Mouse (Mus musculus) ovary, adult 18-20 months (tissue): Measurements from ENCODE around the gene Ovol3.
A peak's percentile ranks its signal among the peaks of the same experiment; 100 is the strongest.
"Not testable (repeated sequence)": the region's sequence is repeated elsewhere in the genome, so short reads cannot be mapped to it uniquely, and the experiment has no call there.

Source experiments
- DNase-seq: peaks from one replicate; pipeline ENCODE4 v3.0.0; 2022; ENCODE audit warnings: low spot score, mixed read lengths

Ovol3 gene

DNA sequence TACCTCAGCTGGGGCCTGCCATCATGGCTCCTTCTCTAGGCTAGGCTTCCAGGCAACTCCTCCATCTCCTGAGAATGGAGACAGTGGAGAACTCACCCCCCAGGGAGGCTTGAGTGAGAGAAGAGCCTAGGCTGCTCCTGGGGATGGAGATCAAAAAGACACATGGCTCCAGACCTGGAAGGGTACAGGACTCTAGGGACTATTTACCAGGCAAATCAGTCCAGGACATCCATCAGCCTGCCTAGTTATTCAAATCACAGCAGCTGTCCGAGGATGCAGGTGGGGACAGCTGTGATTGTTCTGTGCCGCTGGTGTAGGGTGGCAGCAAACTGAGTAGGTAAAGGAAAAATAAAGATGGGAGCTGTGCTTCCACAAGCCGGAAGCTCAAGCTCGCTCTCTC is at the start of gene Ovol3:
Gene Ovol3, minus strand, starts transcription at position 101 of the 400 bp plus-strand sequence.
- no peak for DNase-seq

DNA sequence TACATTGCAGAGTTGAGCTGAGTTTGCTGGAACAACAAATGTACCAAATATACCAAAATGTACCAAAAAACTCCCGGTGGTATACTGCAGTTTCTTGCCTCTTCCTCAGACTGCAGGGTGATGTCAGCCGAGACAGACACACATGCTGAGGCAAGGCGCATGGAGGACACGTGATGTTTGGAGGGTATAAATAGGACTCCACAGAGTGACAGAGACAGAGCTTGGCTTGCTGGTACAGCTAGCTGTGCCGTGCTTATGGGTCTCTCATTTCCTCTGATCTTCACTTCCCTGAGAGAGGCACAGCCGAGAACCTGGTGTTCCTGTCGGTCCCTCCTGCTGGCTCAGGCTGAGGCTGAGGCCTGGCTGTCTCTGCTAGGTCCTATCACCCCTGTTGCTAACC is 47.2 kb upstream of the Ovol3 start:
- DNase-seq = no peak

DNA sequence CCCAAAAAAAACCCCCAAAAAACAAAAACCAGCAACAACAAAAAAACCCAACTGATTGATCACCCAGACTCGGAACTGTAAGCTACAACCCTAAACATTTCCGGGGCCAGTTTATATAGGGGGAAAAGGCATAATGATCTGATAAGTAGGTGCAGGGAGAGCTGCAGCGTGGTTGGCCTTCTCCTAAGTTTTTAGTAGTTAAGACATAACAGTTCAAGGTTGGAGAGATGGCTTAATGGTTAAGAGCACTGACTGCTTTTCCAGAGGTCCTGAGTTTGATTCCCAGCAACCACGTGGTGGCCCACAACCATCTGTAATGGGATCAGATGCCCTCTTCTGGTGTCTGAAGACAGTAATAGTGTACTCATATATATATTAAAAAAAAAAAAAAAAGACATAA is 46.0 kb upstream of the Ovol3 start:
- DNase-seq = no peak

DNA sequence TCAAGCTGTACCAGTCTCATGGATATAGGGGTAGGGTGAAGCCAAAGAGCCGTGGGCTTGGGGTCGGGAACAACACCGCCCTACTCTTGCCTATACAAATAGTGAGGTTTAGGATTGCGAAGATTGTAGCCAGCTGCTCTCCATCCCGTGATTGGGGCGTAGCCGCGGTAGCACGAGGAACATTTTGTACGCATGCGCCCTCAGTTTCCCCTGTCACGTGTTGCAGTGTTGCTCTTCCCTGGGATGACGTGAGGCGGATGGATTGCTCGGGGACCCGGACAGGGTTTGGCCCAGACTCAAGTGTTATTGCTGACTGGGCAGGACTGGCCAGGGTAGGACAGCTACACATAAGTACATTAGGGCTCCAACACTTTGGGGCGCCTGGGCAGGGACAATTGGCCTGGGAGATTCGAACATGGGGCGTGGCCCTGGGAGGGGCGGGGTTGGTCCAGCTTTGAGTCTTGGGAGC is 45.2 kb upstream of the Ovol3 start:
- peak; percentile 83 for DNase-seq

DNA sequence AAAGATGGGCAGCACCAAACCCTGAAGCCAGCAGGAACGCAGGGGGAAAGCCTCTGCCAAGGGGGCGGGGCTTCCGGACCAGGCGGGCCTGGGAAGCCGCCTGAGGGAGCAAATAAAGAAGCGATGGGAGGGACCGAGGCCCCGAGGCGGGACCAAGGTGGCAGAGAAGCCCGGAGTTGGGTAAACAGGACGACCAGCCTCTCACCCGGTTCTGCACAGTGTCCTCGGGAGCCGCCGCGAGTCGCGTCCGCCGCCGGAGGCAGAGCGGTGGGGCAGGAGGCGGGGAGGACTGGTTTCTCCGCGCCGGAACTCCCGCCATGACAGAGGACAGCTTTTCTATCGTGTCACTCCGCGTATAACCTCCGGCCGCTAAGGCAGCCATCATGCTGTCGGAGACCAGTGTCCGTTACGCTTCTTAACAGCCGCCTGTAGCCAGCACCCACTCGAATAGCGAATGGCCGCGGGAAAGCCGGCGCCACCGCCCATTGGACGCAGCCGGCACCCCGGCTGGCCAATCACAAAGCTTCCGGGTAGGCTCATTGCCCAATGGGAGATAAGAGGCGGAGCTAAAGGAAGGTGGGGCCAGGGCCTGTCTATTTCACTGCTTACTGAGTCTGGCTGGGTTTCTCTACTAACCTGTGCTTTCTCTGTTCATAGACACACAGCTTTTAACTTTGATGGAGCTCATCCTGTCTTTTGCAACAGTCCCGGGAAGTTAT is 44.6 kb upstream of the Ovol3 start, which contains the start of the genes Thap8 and Wdr62:
Gene Thap8, plus strand, starts transcription at position 144 of the 719 bp plus-strand sequence.
Gene Wdr62, minus strand, starts transcription at position 469 of the 719 bp plus-strand sequence.
- DNase-seq = peak; percentile 86

DNA sequence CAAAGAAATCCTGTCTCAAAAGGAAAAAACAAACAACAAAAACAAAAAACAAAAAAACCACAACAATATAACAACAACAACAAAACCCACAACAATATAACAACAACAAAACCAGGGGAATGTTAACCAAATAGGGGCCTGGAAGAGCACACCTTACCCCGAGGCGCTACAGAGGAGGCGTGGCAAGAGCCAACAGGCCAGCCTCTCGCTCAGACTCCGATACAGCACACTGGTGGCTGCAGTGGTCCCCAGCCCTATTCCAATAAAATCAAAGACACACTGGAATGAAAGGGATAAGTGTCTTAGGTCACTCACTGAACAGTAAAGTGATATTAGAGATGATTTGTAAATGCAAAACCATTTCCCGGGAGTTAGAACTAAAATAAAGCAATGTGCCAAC is 44.0 kb upstream of the Ovol3 start:
- no peak for DNase-seq

DNA sequence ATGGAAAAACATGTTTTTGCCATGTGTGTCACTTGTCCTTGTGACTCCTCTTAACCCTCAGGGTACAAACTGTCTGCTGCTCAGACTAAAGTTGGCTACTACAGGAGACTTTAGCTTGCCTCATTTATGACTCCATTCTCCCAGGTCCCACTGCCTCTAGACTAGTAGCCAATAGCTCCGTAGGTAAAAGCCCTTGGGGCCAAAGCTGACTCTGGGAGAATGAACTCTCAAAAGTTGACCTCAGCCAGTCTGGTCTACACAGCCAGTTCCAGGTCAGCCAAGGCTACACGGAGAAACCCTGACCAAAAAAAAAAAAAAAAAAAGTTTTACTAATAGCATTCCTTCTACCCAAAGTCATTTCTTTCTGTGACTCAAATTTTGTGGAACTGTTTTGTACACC is 43.4 kb upstream of the Ovol3 start:
- DNase-seq = no peak

DNA sequence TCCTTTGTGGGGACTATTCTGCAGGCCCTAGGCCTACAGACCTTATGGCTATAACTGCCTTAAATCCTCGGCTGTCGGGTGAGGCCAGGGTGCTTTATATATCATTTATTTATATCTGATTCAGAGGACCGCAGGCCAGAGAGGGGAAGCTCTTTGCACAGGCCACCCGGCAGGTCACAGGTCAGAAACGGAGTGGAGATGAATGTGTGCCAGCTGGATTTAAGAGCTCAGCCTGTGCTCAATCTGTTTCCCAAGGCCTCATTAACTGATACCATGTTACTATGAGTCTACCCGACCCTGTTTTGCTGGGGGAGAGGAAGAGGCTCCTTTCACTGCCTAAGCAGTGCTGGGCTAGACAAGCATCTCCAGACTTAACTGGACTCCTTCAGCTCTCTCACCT is 38.9 kb upstream of the Ovol3 start:
- DNase-seq = no peak

DNA sequence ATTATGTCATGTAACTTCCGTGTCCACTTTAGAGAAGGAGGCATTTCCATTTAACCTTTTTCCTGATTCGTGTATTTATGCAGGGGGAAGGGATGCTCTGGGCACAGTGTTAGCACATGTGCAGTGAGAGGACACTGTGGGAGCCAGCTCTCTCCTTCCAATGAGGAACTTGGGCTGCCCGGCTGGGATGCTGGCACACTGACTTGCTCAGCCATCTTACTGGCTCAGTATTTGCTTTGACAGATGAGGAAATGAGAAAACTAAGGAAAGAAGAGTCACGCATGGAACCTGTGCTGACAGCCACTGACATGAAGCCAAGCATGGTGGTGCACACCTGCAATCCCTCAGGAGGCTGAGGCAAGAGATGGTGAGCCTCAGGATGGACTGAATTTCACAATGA is 34.1 kb upstream of the Ovol3 start:
- no peak for DNase-seq

DNA sequence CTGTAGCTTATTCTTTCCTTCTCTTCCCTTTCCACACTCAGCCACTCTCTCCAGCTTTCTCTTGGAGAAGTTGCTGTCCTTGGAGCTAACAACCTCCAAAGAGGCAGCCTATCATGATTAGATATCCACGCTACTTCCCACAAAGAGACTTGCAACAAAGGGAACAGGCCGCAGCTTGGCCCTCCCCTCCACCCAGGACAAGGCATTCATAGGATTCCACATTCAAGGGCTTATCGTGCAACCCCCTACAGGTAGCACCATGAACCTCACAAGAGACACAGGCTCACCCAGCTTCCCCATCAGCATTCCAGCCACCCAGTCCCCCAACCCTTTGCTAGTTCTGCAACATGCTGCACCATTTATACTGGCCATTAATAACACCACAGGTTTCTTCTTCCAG is 31.3 kb upstream of the Ovol3 start:
- DNase-seq = no peak

DNA sequence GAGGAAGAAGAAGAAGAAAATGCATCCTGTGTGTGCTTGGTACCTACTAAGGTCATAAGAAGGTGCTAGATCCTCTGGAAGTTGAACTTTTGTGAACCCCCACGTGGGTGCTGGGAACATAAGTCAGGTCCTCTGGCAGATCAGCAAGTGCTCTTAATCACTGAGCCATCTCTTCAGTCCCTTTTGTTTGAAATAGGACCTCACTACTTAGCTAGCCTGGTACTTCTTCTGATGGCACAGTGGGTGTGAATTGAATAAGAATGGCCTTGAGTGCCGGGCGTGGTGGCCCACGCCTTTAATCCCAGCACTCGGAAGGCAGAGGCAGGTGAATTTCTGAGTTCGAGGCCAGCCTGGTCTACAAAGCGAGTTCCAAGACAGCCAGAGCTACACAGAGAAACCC is 30.4 kb upstream of the Ovol3 start:
- no peak for DNase-seq

DNA sequence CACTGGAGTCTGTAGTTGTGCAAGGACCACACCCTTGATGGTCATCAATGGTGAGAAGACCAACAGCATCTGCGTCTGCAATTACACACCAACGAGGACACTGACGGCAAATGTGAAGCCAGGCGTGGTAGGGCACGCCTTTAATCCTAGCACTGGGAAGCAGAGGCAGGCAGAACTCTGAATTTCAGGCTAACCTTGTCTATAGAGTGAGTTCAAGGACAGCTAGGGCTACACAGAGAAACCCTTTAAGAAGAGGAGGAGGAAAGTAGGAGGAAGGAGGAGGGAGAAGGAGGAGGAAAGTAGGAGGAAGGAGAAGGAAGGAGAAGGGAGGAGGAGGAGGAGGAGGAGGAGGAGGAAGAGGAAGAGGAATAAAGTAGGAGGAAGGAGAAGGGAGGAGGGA is 30.0 kb upstream of the Ovol3 start:
- DNase-seq = no peak

DNA sequence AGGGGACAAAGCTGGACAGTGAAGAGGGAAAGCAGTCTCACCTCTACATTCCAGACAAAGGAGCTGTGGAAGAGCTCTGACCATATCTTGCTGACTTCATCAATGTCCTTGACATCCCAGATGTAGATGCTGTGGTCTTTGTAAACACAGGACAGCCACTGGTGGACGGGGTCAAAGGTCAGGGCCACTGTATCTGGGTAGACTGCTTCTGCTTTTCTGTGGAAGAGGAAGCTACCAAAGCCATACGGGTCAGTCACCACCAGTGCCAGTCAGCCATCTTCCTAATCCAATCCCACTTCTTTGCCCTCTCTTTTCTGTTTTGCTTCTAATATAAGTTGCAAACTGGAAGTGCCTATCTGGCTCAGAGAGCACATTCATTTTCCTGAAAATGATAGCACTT is 29.5 kb upstream of the Ovol3 start:
- peak; percentile 28 for DNase-seq

DNA sequence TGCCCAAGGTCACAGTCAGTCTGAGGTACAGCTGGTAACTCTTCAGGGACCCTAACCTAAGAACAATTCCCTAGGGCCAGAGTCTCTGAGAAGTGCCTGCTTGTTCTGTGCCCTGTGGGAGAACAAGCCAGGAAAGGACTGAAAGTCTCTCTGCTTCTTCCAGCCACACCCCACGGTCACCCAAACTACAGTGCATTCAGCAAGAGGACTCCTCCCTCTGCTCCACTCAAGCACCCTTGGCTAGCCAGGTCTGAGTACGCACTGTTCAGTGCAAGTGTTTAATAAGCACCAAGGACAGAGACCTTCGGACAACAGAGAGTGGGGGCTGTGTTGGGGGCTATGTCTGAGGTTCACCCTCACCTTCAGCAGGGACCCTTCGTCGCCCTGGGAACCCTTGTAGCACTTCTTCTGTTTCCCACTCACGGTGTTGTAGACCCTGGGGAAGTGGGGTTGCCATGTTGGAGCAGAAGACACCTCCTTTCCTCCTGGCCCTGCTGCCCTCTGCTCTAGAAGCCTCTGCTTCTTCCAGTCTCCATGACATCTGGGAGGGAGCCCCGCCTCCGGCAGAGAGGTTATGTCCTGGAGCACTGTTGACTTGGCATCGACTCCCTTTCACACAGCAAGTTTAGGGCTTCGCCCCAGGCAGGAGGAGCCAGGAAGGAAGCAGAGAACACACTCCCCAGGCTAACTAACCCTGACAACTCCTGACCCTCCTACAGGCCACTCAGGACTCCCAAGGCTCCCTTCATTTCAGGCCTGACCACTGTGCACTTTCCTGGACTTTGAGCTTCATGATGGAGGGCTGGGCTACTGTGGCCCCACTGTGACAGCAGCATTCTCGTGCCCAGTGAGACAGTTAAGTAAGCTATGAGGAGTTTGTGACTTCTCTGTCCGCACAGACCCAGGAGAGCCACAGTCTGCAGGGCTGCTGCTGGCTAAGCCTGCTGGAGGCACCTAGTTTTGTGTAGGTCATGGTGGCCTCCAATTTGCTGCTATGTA is 16.7 kb upstream of the Ovol3 start:
- DNase-seq = peak; percentile 53

DNA sequence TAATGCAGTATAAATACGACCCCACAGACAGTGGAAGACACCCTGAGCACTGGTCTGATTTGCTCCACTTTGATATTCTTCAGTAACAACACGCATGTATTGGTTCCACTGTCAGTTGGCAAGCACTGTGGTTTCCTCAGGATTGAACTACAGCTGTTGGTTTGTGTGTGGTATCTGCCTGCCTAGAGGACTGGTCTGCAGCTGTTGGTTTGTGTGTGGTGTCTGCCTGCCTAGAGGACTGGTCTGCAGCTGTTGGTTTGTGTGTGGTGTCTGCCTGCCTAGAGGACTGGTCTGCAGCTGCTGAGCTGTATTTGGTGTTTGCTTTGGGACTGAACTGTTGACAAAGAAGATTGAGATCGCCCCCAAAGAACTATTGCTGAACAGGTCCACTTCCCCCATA is 1.8 kb upstream of the Ovol3 start:
- DNase-seq = not testable (repeated sequence)

DNA sequence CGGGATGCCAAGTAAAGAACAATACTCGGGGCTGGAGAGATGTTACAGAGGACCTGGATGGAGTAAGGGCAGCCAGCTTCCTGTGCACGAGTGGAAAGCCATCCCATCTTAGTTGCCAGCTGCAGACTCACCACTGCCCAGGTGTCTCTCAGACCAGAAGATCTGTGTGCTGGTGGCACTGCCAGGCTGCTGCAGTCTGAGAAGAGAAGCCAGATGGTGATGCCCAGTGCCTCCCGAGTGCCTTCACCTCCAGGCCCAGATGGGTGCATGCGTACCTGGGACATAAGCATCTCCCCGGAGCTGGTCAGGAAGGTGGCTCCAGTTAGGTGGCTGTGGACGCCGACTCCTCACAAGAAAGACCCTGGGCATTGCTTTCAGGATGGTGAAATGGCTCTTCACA is 434 bp downstream of the Ovol3 start:
- DNase-seq = no peak

DNA sequence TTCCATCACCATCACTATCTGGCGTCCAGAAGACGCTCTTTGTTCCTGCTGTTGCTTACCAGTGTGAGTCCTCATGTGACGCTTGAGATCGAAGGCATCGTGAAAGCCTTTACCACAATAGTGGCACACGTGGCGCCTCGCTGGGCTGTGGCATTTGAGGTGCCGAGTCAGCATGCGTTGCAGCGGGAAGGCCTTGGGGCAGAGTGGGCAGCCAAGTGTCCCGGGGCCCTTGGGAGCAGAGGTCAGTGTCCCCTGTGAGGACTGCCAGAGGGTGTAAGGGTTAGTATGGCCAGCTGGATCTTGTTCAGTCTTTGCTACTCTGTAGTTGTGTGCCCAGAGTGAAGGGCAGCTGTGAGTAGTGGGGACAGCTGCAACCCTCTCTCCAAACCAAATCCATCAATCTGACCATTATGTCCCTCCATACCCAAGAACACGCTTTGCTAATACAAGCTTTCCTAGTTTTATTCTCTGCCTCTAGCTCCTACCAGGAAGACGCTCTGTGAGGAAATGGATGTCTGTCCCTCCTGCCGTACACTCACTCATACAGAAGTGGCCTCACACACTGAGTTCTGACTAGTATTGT is 1.2 kb downstream of the Ovol3 start:
- no peak for DNase-seq

DNA sequence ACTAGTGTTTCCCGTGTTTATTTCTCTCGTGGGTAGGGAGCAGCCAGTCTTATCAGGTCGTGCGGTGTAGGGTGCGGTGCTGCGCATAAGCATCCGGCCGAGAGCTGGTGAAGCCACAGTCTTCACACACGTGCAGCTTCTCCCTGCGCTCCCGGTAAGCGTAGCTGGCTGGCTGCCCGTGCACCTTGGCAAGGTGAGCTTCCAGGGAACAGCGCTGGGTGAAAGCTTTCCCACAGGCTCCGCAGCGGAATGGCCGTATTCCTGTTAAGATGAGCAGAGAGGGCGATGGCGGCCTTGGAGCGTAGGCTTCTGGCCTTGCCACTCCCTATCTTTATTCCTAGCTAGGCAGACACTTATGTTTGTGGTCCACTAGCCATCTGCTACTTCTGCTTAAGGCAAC is 2.1 kb downstream of the Ovol3 start:
- no peak for DNase-seq

DNA sequence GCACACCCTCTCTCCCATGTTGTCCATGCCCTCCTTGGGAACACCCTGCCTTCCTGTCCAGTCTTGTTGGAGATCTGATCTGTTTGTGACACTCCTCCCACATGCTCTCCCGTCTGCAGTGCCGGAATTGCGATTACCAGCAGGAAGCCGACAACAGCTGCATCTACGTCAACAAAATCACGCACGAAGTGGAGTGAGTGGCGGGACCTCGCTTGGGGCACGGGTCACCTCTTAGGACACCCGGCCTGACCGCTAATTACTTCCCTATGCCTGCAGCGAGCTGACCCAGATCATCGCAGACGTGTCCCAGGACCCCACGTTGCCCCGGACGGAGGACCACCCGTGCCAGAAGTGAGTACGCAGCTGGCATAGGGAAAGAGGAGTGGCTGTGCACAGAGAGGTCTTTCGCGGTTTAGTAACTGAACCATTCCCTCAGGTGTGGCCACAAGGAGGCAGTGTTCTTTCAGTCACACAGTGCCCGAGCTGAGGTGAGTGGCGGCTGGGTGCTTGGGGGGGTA is 2.8 kb downstream of the Ovol3 start:
- DNase-seq = peak; percentile 53

DNA sequence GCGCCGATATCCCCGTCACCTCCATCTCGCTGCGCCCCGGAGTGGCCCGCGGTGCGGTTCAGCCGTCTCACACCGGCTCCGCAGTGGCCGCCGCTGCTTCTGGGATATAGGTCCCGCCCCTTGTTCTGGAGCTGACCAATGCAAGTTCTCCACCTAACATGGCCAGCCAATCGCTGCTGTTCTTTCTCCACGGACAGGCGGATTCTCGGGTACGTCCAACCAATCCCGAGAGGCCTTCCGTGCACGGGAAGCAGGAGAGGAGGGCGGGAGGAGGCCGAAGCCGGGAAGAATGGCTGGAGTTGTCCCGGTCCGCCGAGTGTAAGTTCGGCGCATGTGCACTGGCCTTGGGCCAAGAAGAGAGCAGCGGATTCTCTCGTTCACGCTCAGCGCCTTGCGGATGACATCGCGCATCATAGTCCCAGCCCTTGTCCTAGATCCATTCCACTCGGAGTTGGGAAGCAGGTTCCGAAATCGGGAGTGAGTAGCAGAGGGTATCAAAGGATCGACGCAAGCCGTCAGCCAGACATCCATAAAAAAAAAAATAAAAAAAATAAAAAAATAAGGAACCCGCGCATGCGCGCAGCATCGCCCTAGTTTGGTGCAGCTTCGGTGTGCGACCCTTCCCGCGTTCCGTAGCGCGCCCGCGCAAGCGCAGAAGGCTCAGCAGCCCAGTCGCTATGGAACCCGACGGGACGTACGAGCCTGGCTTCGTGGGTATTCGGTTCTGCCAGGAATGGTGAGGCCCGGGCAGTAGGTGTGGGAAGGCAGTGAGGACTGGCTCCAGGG is 3.7 kb downstream of the Ovol3 start, which contains the start of the genes Polr2i and Tbcb:
Gene Polr2i, plus strand, starts transcription at position 280 of the 786 bp plus-strand sequence.
Gene Tbcb, minus strand, starts transcription at position 604 of the 786 bp plus-strand sequence.
- peak; percentile 99 for DNase-seq

DNA sequence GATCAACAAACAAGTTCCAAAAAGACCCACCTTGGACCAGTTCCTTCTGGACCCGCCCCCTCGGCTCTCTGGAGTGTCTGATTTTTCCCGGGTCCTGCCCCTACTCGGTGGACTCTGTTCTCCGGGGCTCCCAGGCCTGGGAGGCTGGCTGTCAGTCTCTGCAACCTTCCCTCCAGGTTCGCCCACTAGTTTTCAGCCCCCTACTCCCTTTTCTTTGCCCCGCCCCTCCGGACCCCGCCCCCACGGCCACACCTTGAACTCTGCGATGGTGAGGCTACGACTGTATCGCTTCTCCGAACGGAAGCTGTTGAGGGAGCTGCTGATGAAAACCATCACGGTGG is 4.2 kb downstream of the Ovol3 start:
- no peak for DNase-seq
